Mouse (Mus musculus) heart, embryonic 15.5 days (tissue): ENCODE measurements around the gene Mipol1. TPM values are rescaled to one million over a fixed set of nuclear protein-coding genes. Genes with fewer than 3 reads are reported as not detected.

Source experiments
- ATAC-seq: fragments of 200-750 bp; cut with Nextera tagmentation; replicated peaks from 2 replicates; pipeline ENCODE4 v1.8.0; 2017; ENCODE audit warnings: low read depth, moderate TSS enrichment; ENCODE audit not compliant: insufficient number of reproducible peaks, insufficient read depth, low FRiP score
- H3K27ac ChIP-seq: fragments of 300-500 bp; sonication (generic); 2 replicates; pipeline ENCODE4 v1.5.1; 2015; ENCODE audit warnings: mild to moderate bottlenecking, inconsistent platforms
- H3K27me3 ChIP-seq: fragments of 300-500 bp; sonication (generic); 2 replicates; pipeline ENCODE4 v1.6.1; 2015; ENCODE audit warnings: inconsistent platforms
- H3K36me3 ChIP-seq: fragments of 300-500 bp; sonication (generic); 2 replicates; pipeline ENCODE4 v1.6.1; 2015; ENCODE audit warnings: mild to moderate bottlenecking, inconsistent platforms
- H3K4me1 ChIP-seq: fragments of 300-500 bp; sonication (generic); replicated peaks from 2 replicates; pipeline ENCODE4 v1.6.1; 2015; ENCODE audit warnings: inconsistent platforms
- H3K4me2 ChIP-seq: fragments of 300-500 bp; sonication (generic); 2 replicates; pipeline ENCODE4 v1.6.1; 2015; ENCODE audit warnings: inconsistent platforms, mild to moderate bottlenecking, moderate library complexity
- H3K4me3 ChIP-seq: fragments of 300-500 bp; sonication (generic); 2 replicates; pipeline ENCODE4 v1.5.1; 2015; ENCODE audit warnings: mild to moderate bottlenecking, inconsistent platforms
- H3K9ac ChIP-seq: fragments of 300-500 bp; sonication (generic); 2 replicates; pipeline ENCODE4 v1.6.1; 2015; ENCODE audit warnings: mild to moderate bottlenecking, inconsistent platforms
- H3K9me3 ChIP-seq: fragments of 300-500 bp; sonication (generic); replicated peaks from 2 replicates; pipeline ENCODE4 v1.6.1; 2016; ENCODE audit warnings: inconsistent platforms
- WGBS: fragments of 180-500 bp; shearing (Covaris S2); methylation state at CpG from one replicate; pipeline ENCODE4 v1.1.7; 2015; ENCODE audit warnings: mixed read lengths; 5-methylcytosine and 5-hydroxymethylcytosine counted together
- polyA plus RNA-seq: library from polyadenylated mRNA; unstranded; fragments of >200 nt; fragmentation: Nextera tagmentation; extraction: Ambion mirVana; gene quantifications from 2 replicates; pipeline ENCODE4 v1.2.1, GENCODE M21; 2015

The Mipol1 gene
- polyA plus RNA-seq, 1 experiment from 2014 or later, result 8.2 TPM

- ATAC-seq, result no peak
- H3K4me3 ChIP-seq, result no peak overlapping the region
- 69% methylated on average over 10 of the region's 10 CpGs for WGBS
- H3K4me2 ChIP-seq, result no peak overlapping the region
- no peaks in the 10 kb centered on the region for H3K36me3 ChIP-seq
- no peaks in the 10 kb centered on the region for H3K4me1 ChIP-seq
- H3K9me3 ChIP-seq, result no peaks in the 10 kb centered on the region
- H3K27ac ChIP-seq, result no peak overlapping the region
- no peak overlapping the region for H3K9ac ChIP-seq
- no peaks in the 10 kb centered on the region for H3K27me3 ChIP-seq
Observed at GRCm38 (mm10) chr12:57444281-57444903, 214.2 kb downstream of the Mipol1 start.

- H3K9me3 ChIP-seq, result no peaks in the 10 kb centered on the region
- H3K27me3 ChIP-seq, result no peaks in the 10 kb centered on the region
- no peak overlapping the region for H3K4me2 ChIP-seq
- no peak overlapping the region for H3K27ac ChIP-seq
- H3K9ac ChIP-seq, result no peak overlapping the region
- H3K4me1 ChIP-seq, result no peaks in the 10 kb centered on the region
- no peaks in the 10 kb centered on the region for H3K36me3 ChIP-seq
- no peak for ATAC-seq
- WGBS, result 64% methylated on average over 3 of the region's 3 CpGs
- H3K4me3 ChIP-seq, result no peak overlapping the region
Observed at GRCm38 (mm10) chr12:57447331-57447730, 217.1 kb downstream of the Mipol1 start.

GRCm38 (mm10) chr12:57449299-57449698 is 219.1 kb downstream of the Mipol1 start:
- H3K4me2 ChIP-seq, result no peak overlapping the region
- H3K27me3 ChIP-seq, result no peaks in the 10 kb centered on the region
- H3K9ac ChIP-seq, result no peak overlapping the region
- no peaks in the 10 kb centered on the region for H3K4me1 ChIP-seq
- H3K9me3 ChIP-seq, result no peaks in the 10 kb centered on the region
- WGBS, result 60% methylated on average over 1 of the region's 1 CpGs
- no peak overlapping the region for H3K27ac ChIP-seq
- H3K4me3 ChIP-seq, result no peak overlapping the region
- no peaks in the 10 kb centered on the region for H3K36me3 ChIP-seq
- no peak for ATAC-seq

GRCm38 (mm10) chr12:57450017-57450583 is 219.9 kb downstream of the Mipol1 start:
- Histone ChIP-seq H3K9ac (no peak overlapping the region), H3K4me2 (no peak overlapping the region), H3K27ac (no peak overlapping the region), H3K27me3 (no peaks in the 10 kb centered on the region), H3K36me3 (no peaks in the 10 kb centered on the region), H3K9me3 (no peaks in the 10 kb centered on the region), H3K4me1 (no peaks in the 10 kb centered on the region), H3K4me3 (no peak overlapping the region)
- no peak for ATAC-seq
- 89% methylated on average over 5 of the region's 5 CpGs for WGBS

GRCm38 (mm10) chr12:57456911-57457310 is 226.7 kb downstream of the Mipol1 start:
- no peaks in the 10 kb centered on the region for H3K36me3 ChIP-seq
- no peak overlapping the region for H3K4me3 ChIP-seq
- WGBS, result 64% methylated on average over 4 of the region's 4 CpGs
- no peak for ATAC-seq
- no peaks in the 10 kb centered on the region for H3K9me3 ChIP-seq
- no peaks in the 10 kb centered on the region for H3K4me1 ChIP-seq
- no peaks in the 10 kb centered on the region for H3K27me3 ChIP-seq
- no peak overlapping the region for H3K27ac ChIP-seq
- H3K4me2 ChIP-seq, result no peak overlapping the region
- H3K9ac ChIP-seq, result no peak overlapping the region

GRCm38 (mm10) chr12:57457339-57457738 is 227.1 kb downstream of the Mipol1 start:
- H3K27me3 ChIP-seq, result no peaks in the 10 kb centered on the region
- 40% methylated on average over 4 of the region's 4 CpGs for WGBS
- ATAC-seq, result no peak

GRCm38 (mm10) chr12:57464520-57465334 is 234.5 kb downstream of the Mipol1 start:
- Histone ChIP-seq H3K9ac (no peak overlapping the region), H3K27ac (no peak overlapping the region), H3K4me3 (no peak overlapping the region), H3K4me2 (no peak overlapping the region), H3K4me1 (no peaks in the 10 kb centered on the region), H3K9me3 (no peaks in the 10 kb centered on the region), H3K36me3 (no peaks in the 10 kb centered on the region), H3K27me3 (no peaks in the 10 kb centered on the region)
- no peak for ATAC-seq
- WGBS, result 72% methylated on average over 12 of the region's 12 CpGs

More at GRCm38 (mm10) chr12:57457339-57457738, 227.1 kb downstream of the Mipol1 start:
- H3K9ac ChIP-seq, result no peak overlapping the region
- H3K27ac ChIP-seq, result no peak overlapping the region
- no peaks in the 10 kb centered on the region for H3K4me1 ChIP-seq
- H3K4me3 ChIP-seq, result no peak overlapping the region
- no peaks in the 10 kb centered on the region for H3K9me3 ChIP-seq
- H3K4me2 ChIP-seq, result no peak overlapping the region
- no peaks in the 10 kb centered on the region for H3K36me3 ChIP-seq

GRCm38 (mm10) chr12:57471786-57472185 is 241.6 kb downstream of the Mipol1 start:
- no peak overlapping the region for H3K4me2 ChIP-seq
- no peak for ATAC-seq
- H3K27me3 ChIP-seq, result no peaks in the 10 kb centered on the region

GRCm38 (mm10) chr12:57476876-57477275 is 246.6 kb downstream of the Mipol1 start:
- H3K27ac ChIP-seq, result no peak overlapping the region
- ATAC-seq, result no peak
- no peak overlapping the region for H3K9ac ChIP-seq
- no peaks in the 10 kb centered on the region for H3K27me3 ChIP-seq
- WGBS, result 54% methylated on average over 3 of the region's 3 CpGs
- no peaks in the 10 kb centered on the region for H3K9me3 ChIP-seq
- H3K4me1 ChIP-seq, result no peaks in the 10 kb centered on the region
- no peak overlapping the region for H3K4me2 ChIP-seq
- H3K36me3 ChIP-seq, result no peaks in the 10 kb centered on the region
- no peak overlapping the region for H3K4me3 ChIP-seq

More at GRCm38 (mm10) chr12:57471786-57472185, 241.6 kb downstream of the Mipol1 start:
- no peaks in the 10 kb centered on the region for H3K36me3 ChIP-seq
- H3K9ac ChIP-seq, result no peak overlapping the region
- H3K27ac ChIP-seq, result no peak overlapping the region
- 78% methylated on average over 8 of the region's 8 CpGs for WGBS
- no peaks in the 10 kb centered on the region for H3K4me1 ChIP-seq
- no peaks in the 10 kb centered on the region for H3K9me3 ChIP-seq
- H3K4me3 ChIP-seq, result no peak overlapping the region

- Histone ChIP-seq H3K36me3 (no peaks in the 10 kb centered on the region), H3K9me3 (no peaks in the 10 kb centered on the region), H3K4me3 (no peak overlapping the region), H3K4me1 (no peaks in the 10 kb centered on the region), H3K4me2 (no peak overlapping the region), H3K27me3 (no peaks in the 10 kb centered on the region), H3K27ac (no peak overlapping the region), H3K9ac (no peak overlapping the region)
- no peak for ATAC-seq
- 57% methylated on average over 2 of the region's 2 CpGs for WGBS
Observed at GRCm38 (mm10) chr12:57481823-57482222, 251.6 kb downstream of the Mipol1 start.

GRCm38 (mm10) chr12:57496347-57497119 is 266.3 kb downstream of the Mipol1 start:
- no peak for ATAC-seq
- Histone ChIP-seq H3K27ac (no peak overlapping the region), H3K9ac (no peak overlapping the region), H3K4me3 (no peak overlapping the region), H3K4me2 (no peak overlapping the region), H3K9me3 (no peaks in the 10 kb centered on the region), H3K4me1 (no peaks in the 10 kb centered on the region), H3K36me3 (no peaks in the 10 kb centered on the region), H3K27me3 (no peaks in the 10 kb centered on the region)
- WGBS, result 61% methylated on average over 6 of the region's 6 CpGs
